Mouse (Mus musculus) olfactory bulb, adult 2 months (tissue): ENCODE results near the gene Hilpda.

ENCODE experiments used
- CTCF ChIP-seq: fragments of 200-500 bp; IDR thresholded peaks from 2 replicates; pipeline ENCODE4 v1.5.1; 2012; ENCODE audit warnings: low read depth, mild to moderate bottlenecking, low read length, moderate library complexity; ENCODE audit not compliant: insufficient read depth
- POLR2A ChIP-seq: fragments of 200-500 bp; IDR thresholded peaks from 2 replicates; pipeline ENCODE4 v1.6.1; 2012; ENCODE audit warnings: mild to moderate bottlenecking, low read depth, low read length, moderate library complexity; ENCODE audit not compliant: insufficient read depth

DNA sequence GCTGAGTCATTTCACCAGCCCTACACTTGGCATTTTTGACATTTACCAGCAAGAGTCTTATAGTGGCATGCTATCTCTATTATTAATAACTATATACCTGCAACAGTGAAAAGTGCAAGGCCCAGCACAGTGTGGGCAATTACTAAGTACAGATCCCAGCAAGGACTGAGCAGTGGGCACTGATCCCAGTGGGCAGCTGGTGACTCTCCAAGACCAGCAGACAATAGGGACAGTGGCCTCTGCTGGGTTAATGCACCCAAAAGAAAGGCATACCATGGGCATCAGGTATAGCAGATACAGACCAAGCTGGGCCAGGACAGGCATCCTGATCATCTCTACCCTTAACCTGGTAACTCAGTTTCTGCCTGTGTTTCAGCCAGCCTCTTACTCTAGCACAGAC is 31.0 kb downstream of the Hilpda start:
- no peak for TF ChIP-seq POLR2A
- no peak for TF ChIP-seq CTCF
